Mouse (Mus musculus) kidney, postnatal 36 days (tissue): ENCODE measurements around the gene Olfr1090.

Experiments
- DNase-seq, 2 experiments: peaks; one replicate each; pipeline ENCODE4 v3.0.0; 2021 to 2022; ENCODE audit warnings: mixed read lengths in 2 of 2

Olfr1090 gene

GRCm38 (mm10) chr2:86758893-86759292 is at the start of gene Olfr1090:
TSS of gene Olfr1090 (minus strand) at chr2:86758993.
- no peak for DNase-seq

DNA sequence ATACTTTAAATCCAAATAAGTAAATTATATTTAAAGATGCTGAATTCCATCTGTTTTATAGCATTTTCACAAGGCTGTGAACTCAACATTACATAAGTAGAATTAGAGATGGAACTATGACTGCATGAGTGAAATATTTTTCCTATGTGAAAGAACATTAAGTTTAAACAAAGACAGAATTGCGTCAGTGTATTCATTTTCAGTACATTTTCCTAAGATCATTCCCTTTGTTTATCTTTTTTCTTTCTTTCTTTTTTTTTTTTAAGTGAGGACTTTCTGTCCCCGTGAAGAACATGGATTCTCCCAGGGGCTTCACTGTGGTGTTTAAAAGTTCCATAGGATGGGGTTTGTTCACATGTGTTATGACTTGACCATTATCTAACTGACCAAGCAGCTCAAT is 23.4 kb upstream of the Olfr1090 start, which contains the start of gene Olfr1093:
Gene Olfr1093 (plus strand): TSS at position 301 of the 400 bp plus-strand sequence.
- no peak for DNase-seq

- no peak for DNase-seq
These were observed 2.3 kb upstream of the Olfr1090 start for GRCm38 (mm10) chr2:86761050-86761449.

DNA sequence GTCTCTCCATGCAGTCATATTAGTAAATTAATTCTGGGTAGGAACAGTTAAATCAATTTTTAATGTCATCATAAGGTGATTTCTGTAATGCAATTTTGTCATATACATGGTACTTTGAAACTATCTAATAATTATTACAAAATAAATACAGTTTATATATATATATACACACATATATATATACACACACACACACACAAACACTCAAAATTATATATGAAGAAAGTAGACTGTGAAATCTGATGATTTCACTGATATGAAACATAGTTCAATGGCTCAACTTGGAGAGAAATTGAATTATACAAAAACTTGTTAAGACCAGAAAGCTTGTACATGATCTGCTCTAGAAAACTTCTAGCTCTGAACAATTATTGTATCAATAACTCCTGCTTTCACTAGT is 25.2 kb downstream of the Olfr1090 start, which contains the start of gene Olfr1089:
Gene Olfr1089 (minus strand): TSS at position 101 of the 400 bp plus-strand sequence.
- no peak for DNase-seq
